Mouse (Mus musculus) kidney, adult 2 months (tissue): ENCODE results near the gene Olfr1423. TPM values are rescaled to one million over a fixed set of nuclear protein-coding genes. Genes with fewer than 3 reads are reported as not detected.
"Not testable (repeated sequence)": the region's sequence is repeated elsewhere in the genome, so short reads cannot be mapped to it uniquely, and the experiment has no call there.

Experiments
- DNase-seq: peaks from one replicate; pipeline ENCODE4 v3.0.0; 2021
- H3K27ac ChIP-seq: fragments of 200-500 bp; 2 replicates; pipeline ENCODE4 v1.5.1; 2012; ENCODE audit warnings: low read depth, low read length, control low read depth, inconsistent platforms; ENCODE audit not compliant: insufficient read depth
- H3K27me3 ChIP-seq: fragments of 200-500 bp; replicated peaks from 2 replicates; pipeline ENCODE4 v1.6.1; 2012; ENCODE audit warnings: mild to moderate bottlenecking, moderate library complexity, low read length, inconsistent platforms; ENCODE audit not compliant: control insufficient read depth, insufficient read depth
- H3K36me3 ChIP-seq: fragments of 200-500 bp; 2 replicates; pipeline ENCODE4 v1.6.1; 2012; ENCODE audit warnings: mild to moderate bottlenecking, moderate library complexity, low read length, inconsistent platforms; ENCODE audit not compliant: control insufficient read depth, insufficient read depth
- H3K4me1 ChIP-seq: fragments of 200-500 bp; 2 replicates; pipeline ENCODE4 v1.6.1; 2011; ENCODE audit warnings: low read length; ENCODE audit not compliant: control insufficient read depth, insufficient read depth
- H3K4me3 ChIP-seq: fragments of 200-500 bp; 2 replicates; pipeline ENCODE4 v1.5.1; 2011; ENCODE audit warnings: mild to moderate bottlenecking, low read depth, low read length, control low read depth; ENCODE audit not compliant: insufficient read depth
- CTCF ChIP-seq: fragments of 200-500 bp; conservative IDR thresholded peaks from 2 replicates; pipeline ENCODE4 v1.5.1; 2011; ENCODE audit warnings: low read depth, mild to moderate bottlenecking, control low read depth, low read length, moderate library complexity, mixed read lengths; ENCODE audit not compliant: insufficient read depth, insufficient read length
- POLR2A ChIP-seq: fragments of 200-500 bp; IDR thresholded peaks from one replicate; pipeline ENCODE4 v1.6.1; 2011; ENCODE audit warnings: low read depth, low read length, control low read depth
- WGBS: fragments of 180-500 bp; shearing (Covaris S2); methylation state at CpG from one replicate; pipeline ENCODE4 v1.1.7; 2018; 5-methylcytosine and 5-hydroxymethylcytosine counted together
- polyA plus RNA-seq: library from polyadenylated mRNA; depleted of rRNA; stranded (reverse); fragments of >200 nt; gene quantifications from 2 replicates; pipeline ENCODE4 v1.2.3, GENCODE M21; 2012; rRNA removed

Olfr1423 gene
- polyA plus RNA-seq, 1 experiment, result not detected

DNA sequence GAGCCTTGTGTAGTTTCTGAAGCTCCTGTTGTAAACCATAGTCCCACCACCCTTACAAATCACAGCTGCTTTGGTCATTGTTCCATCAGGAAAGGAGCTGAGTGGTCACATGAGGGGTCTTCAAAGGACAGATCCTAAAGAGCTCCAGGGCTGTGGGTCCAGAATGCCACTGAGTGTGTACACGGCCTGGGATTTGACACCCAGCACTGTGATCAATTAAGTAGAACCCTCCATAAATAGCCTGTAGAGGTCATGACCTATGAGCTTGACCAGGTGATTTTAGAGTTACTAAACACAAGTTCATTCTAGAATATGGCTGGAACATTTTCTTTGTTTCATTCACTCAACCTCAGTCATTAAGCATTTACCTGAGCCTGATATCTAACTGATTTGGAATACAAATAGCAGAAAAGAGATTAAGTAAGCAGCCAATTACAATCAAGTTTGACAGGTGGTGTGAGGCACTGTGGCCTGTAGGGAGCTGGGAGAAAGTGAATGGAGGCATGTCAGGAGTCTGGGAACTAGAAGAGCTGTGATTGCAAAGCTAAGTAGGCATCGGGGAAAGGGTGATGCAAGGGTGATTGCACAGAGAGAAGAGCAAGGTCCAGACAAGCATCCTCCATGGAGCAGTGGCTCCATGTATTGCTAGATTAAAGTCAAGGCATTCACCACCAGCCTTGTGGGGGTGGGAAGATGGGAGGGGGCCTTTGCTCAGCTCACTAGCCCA is 45.2 kb downstream of the Olfr1423 start:
- H3K36me3 ChIP-seq, result peaks cover 3% of the 10 kb centered on the region
- TF ChIP-seq POLR2A, result no peak
- TF ChIP-seq CTCF, result no peak
- H3K27ac ChIP-seq, result no peak overlapping the region
- peaks cover 6% of the 10 kb centered on the region for H3K4me1 ChIP-seq
- DNase-seq, result no peak
- no peaks in the 10 kb centered on the region for H3K27me3 ChIP-seq
- 48% methylated on average over 2 of the region's 2 CpGs for WGBS
- H3K4me3 ChIP-seq, result no peak overlapping the region

DNA sequence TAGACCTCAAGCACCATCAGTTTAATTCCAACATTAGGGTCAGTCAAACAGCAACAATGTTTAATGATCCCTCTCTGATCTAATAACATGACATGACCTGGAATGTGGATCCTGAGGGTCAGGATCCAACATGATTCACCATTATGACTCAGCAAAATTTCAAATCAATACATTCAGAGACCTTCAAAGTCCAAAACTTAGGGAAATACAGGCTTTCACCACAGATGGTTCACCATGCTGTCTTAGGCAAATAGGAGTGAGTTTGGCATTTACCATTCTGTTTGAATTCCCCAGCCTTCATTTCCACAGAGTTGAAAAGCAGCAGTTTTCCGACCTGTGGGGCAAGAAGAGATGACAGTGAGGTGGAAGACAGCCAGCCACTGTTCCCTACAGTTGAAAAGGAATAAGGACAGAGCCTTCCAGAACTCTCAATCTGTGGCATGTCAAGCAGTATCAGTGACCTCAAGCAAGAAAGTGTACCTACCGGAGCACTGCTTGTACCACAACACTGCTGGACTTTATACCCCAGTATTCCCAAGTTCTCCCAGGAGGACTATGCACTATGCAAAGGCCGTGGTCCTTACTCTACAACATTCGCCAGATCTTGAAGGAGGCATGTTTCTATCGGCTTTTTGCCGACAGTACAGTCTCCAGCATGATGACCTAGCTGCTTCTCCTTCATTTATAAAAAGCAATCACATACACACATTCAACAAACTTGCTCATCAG is 46.2 kb downstream of the Olfr1423 start:
- H3K4me1 ChIP-seq, result peaks cover 6% of the 10 kb centered on the region
- peak overlapping the region; percentile 67; the same call in 1 of the 2 replicates for H3K27ac ChIP-seq
- 62% methylated on average over 6 of the region's 6 CpGs for WGBS
- H3K36me3 ChIP-seq, result peaks cover 5% of the 10 kb centered on the region
- no peak overlapping the region for H3K4me3 ChIP-seq
- no peak for TF ChIP-seq POLR2A
- TF ChIP-seq CTCF, result no peak
- peak; percentile 38 for DNase-seq
- H3K27me3 ChIP-seq, result no peaks in the 10 kb centered on the region

DNA sequence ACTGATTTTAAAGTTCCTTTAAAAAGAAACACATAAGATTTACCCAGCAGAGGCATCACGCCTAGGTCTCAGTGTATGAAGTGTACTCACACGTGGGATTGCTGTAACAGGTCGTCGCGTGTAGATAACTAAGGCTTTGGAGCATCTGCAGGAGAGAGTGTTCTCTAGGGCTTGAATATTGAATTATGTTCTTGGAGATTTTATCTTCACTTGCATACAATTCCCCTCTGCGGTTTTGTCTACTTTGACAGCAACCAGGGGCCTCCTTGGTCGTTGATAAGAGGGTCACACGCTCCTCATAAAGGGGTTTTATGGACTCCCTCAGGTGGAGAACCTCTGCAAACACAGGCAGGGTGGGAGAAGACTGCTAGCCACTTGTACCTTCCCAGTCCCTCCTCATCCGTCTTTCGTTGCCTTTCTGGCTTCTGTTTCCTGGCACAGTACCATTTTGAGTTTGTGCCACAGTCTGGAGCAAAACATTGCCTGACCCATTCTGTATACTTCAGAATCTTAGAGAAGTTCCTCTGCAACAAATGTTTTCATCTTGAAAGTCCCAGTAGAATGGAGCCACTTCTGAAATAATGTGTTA is 48.6 kb downstream of the Olfr1423 start:
- H3K27me3 ChIP-seq, result no peaks in the 10 kb centered on the region
- TF ChIP-seq CTCF (no peak), POLR2A (no peak)
- WGBS, result 81% methylated on average over 10 of the region's 10 CpGs
- DNase-seq, result no peak
- peaks cover 6% of the 10 kb centered on the region for H3K4me1 ChIP-seq
- no peak overlapping the region for H3K4me3 ChIP-seq
- no peak overlapping the region for H3K27ac ChIP-seq
- H3K36me3 ChIP-seq, result peaks cover 5% of the 10 kb centered on the region

DNA sequence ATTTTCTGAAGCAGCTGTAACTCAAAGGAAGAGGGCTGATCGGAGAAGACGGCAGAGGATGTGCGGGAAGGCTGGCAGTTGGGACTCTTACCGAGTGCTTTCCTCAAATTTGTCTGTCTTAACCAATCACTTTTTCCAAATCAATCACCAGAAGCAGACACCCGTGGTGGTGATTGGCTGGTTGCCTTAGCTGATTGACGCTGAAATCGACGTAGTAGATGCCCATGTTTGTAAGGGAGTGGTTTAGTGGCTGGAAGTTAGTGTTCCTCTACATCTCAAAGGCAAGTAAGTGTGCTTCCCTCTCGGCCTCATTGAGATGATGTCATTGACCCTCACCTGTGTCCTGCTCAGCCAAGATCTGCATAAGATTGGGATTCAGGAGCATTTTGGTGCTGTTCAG is 49.1 kb downstream of the Olfr1423 start:
- Histone ChIP-seq H3K27me3 (no peaks in the 10 kb centered on the region), H3K27ac (no peak overlapping the region), H3K4me3 (no peak overlapping the region), H3K36me3 (peaks cover 5% of the 10 kb centered on the region), H3K4me1 (peaks cover 6% of the 10 kb centered on the region)
- DNase-seq, result no peak
- 93% methylated on average over 9 of the region's 9 CpGs for WGBS
- no peak for TF ChIP-seq POLR2A
- no peak for TF ChIP-seq CTCF

DNA sequence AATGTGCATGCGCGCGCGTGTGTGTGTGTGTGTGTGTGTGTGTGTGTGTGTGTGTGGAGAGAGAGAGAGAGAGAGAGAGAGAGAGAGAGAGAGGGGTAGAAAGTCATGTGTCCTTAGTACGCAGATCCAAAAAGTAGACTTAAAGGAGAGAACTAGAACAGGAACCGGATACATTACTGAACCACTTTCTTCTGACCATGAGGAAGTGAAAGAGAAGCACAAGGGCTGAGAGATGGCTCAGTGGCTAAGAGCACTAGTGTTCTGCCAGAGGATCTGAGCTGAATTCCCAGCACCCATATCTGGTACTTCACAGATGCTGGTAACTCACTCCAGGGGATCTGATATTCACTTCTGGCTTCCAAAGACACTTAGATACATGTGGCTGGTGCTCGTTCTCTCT is 51.8 kb downstream of the Olfr1423 start:
- 94% methylated on average over 7 of the region's 7 CpGs for WGBS
- H3K27me3 ChIP-seq, result no peaks in the 10 kb centered on the region
- H3K4me3 ChIP-seq, result no peak overlapping the region
- TF ChIP-seq POLR2A, result no peak
- no peak for TF ChIP-seq CTCF
- no peak overlapping the region for H3K27ac ChIP-seq
- DNase-seq, result no peak
- H3K4me1 ChIP-seq, result 0 out of 2 replicates have a peak, but pooled peaks cover 3% of the 10 kb centered on the region
- peaks cover 8% of the 10 kb centered on the region for H3K36me3 ChIP-seq

DNA sequence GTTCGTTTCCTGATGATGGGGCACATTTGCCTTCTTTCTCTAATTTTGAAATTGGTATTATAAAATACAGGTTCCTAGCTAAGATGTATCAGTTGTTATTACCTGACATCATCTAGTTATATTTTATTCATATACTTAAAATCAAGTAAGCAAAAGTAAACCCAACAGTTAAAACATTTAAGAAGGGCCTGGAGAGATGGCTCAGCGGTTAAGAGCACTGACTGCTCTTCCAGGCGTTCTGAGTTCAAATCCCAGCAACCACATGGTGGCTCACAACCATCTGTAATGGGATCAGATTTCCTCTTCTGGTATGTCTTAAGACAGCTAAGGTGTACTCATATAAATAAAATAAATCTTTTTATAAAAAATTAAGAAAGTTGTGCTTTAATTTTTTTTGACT is 53.3 kb downstream of the Olfr1423 start:
- H3K36me3 ChIP-seq, result peaks cover 8% of the 10 kb centered on the region
- H3K4me3 ChIP-seq, result no peak overlapping the region
- no peaks in the 10 kb centered on the region for H3K27me3 ChIP-seq
- DNase-seq, result no peak
- no peak overlapping the region for H3K27ac ChIP-seq
- H3K4me1 ChIP-seq, result no peaks in the 10 kb centered on the region
- TF ChIP-seq CTCF, result no peak
- no peak for TF ChIP-seq POLR2A
- 88% methylated on average over 3 of the region's 3 CpGs for WGBS

DNA sequence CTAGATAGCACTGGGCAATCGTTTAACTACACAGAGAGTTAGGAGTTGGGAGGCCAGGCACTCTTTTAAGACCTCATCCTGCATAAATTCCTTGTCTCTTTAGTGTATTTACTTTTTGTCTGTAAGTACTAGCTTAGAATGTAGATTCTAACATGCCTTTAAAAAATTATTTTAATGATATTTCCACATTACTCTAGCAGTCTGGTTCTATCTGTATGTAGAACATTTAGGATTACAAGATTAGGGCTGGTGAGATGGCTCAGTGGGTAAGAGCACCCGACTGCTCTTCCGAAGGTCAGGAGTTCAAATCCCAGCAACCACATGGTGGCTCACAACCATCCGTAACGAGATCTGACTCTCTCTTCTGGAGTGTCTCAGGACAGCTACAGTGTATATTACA is 56.5 kb downstream of the Olfr1423 start:
- not testable (repeated sequence) for DNase-seq, H3K4me3 ChIP-seq, H3K27me3 ChIP-seq, H3K4me1 ChIP-seq, H3K27ac ChIP-seq
- peaks cover 18% of the 10 kb centered on the region for H3K36me3 ChIP-seq
- WGBS, result 76% methylated on average over 5 of the region's 5 CpGs

Other genes with a start within 250 kb of the Olfr1423 start
- gene Stx3, start 221.9 kb downstream of the Olfr1423 start, polyA plus RNA-seq, result 23.0 and 23.9 TPM in 2 replicates
- not detected in 2 replicates for gene Olfr1417, start 202.1 kb downstream of the Olfr1423 start, polyA plus RNA-seq
- not detected in 2 replicates for gene Olfr1418, start 180.3 kb downstream of the Olfr1423 start, polyA plus RNA-seq
- gene Olfr1419, start 166.2 kb downstream of the Olfr1423 start, polyA plus RNA-seq, result 0.05 TPM in 1 of 2 replicates, not detected in the other
- not detected in 2 replicates for gene Olfr1420, start 154.8 kb downstream of the Olfr1423 start, polyA plus RNA-seq
- 13.9 and 17.6 TPM in 2 replicates for gene Patl1, start 128.9 kb downstream of the Olfr1423 start, polyA plus RNA-seq
- 21.7 and 24.8 TPM in 2 replicates for gene Osbp, start 75.4 kb downstream of the Olfr1423 start, polyA plus RNA-seq
- not detected in 2 replicates for gene Olfr1424, start 21.4 kb upstream of the Olfr1423 start, polyA plus RNA-seq
- gene Olfr1425, start 36.4 kb upstream of the Olfr1423 start, polyA plus RNA-seq, result not detected in 2 replicates
- not detected in 2 replicates for gene Olfr1426, start 50.7 kb upstream of the Olfr1423 start, polyA plus RNA-seq
- not detected in 2 replicates for gene Olfr1427, start 62.0 kb upstream of the Olfr1423 start, polyA plus RNA-seq
- gene Olfr1428, start 74.6 kb upstream of the Olfr1423 start, polyA plus RNA-seq, result not detected in 2 replicates
- gene Olfr76, start 81.9 kb upstream of the Olfr1423 start, polyA plus RNA-seq, result not detected in 2 replicates
- gene Olfr1555-ps1, start 128.8 kb upstream of the Olfr1423 start, polyA plus RNA-seq, result not detected in 2 replicates
- gene Olfr1431, start 159.3 kb upstream of the Olfr1423 start, polyA plus RNA-seq, result not detected in 2 replicates
- not detected in 2 replicates for gene Olfr1432, start 191.3 kb upstream of the Olfr1423 start, polyA plus RNA-seq
- gene Olfr262, start 200.3 kb upstream of the Olfr1423 start, polyA plus RNA-seq, result not detected in 2 replicates
- not detected in 2 replicates for gene Olfr235, start 219.7 kb upstream of the Olfr1423 start, polyA plus RNA-seq
- gene Olfr1434, start 238.5 kb upstream of the Olfr1423 start, polyA plus RNA-seq, result not detected in 2 replicates